Mouse (Mus musculus) retina, adult 2 months (tissue): ENCODE measurements around the gene Braf.

ENCODE experiments used
- DNase-seq: peaks from one replicate; pipeline ENCODE4 v3.0.0-alpha.2; 2012; ENCODE audit warnings: low read depth, low spot score

Braf gene

GRCm38 (mm10) chr6:39556900-39557659 is 168.2 kb downstream of the Braf start:
- no peak for DNase-seq

- no peak for DNase-seq
Measured at GRCm38 (mm10) chr6:39555648-39555945, 169.7 kb downstream of the Braf start.

GRCm38 (mm10) chr6:39554888-39555647 is 170.2 kb downstream of the Braf start:
- no peak for DNase-seq
